Mouse (Mus musculus) limb, embryonic 14.5 days (tissue): ENCODE data around the gene Rab37. TPM values are rescaled to one million over a fixed set of nuclear protein-coding genes. Genes with fewer than 3 reads are reported as not detected.

Source experiments
- ATAC-seq: fragments of 200-750 bp; cut with Nextera tagmentation; 2 replicates; pipeline ENCODE4 v1.8.0; 2017; ENCODE audit warnings: low read depth, moderate number of reproducible peaks, moderate TSS enrichment; ENCODE audit not compliant: low FRiP score
- DNase-seq: peaks from one replicate; pipeline ENCODE4 v3.0.0-alpha.2; 2015; ENCODE audit warnings: low spot score
- H3K27ac ChIP-seq: fragments of 300-500 bp; sonication (generic); replicated peaks from 2 replicates; pipeline ENCODE4 v1.5.1; 2014; ENCODE audit warnings: low read depth, mild to moderate bottlenecking, low read length, moderate library complexity, mixed read lengths
- H3K27me3 ChIP-seq: fragments of 300-500 bp; sonication (generic); 2 replicates; pipeline ENCODE4 v1.6.1; 2014; ENCODE audit warnings: low read length, mixed read lengths; ENCODE audit not compliant: control insufficient read depth, insufficient read depth
- H3K36me3 ChIP-seq: fragments of 300-500 bp; sonication (generic); 2 replicates; pipeline ENCODE4 v1.6.1; 2014; ENCODE audit warnings: mild to moderate bottlenecking, low read length, moderate library complexity, mixed read lengths; ENCODE audit not compliant: control insufficient read depth, insufficient read depth
- H3K4me1 ChIP-seq: fragments of 300-500 bp; sonication (generic); 2 replicates; pipeline ENCODE4 v1.6.1; 2014; ENCODE audit warnings: antibody characterized with exemption, low read length, mixed read lengths; ENCODE audit not compliant: control insufficient read depth, insufficient read depth
- H3K4me2 ChIP-seq: fragments of 300-500 bp; sonication (generic); replicated peaks from 2 replicates; pipeline ENCODE4 v1.6.1; 2014; ENCODE audit warnings: low read depth, mild to moderate bottlenecking, low read length, moderate library complexity; ENCODE audit not compliant: severe bottlenecking
- H3K4me3 ChIP-seq: fragments of 300-500 bp; sonication (generic); replicated peaks from 2 replicates; pipeline ENCODE4 v1.5.1; 2014; ENCODE audit warnings: low read length
- H3K9ac ChIP-seq: fragments of 300-500 bp; sonication (generic); 2 replicates; pipeline ENCODE4 v1.6.1; 2014; ENCODE audit warnings: mild to moderate bottlenecking, low read depth, low read length, moderate library complexity; ENCODE audit not compliant: severe bottlenecking
- H3K9me3 ChIP-seq: fragments of 300-500 bp; sonication (generic); 2 replicates; pipeline ENCODE4 v1.6.1; 2016; ENCODE audit warnings: low read length; ENCODE audit not compliant: control insufficient read depth
- POLR2A ChIP-seq: fragments of 200-500 bp; IDR thresholded peaks from 2 replicates; pipeline ENCODE4 v1.8.0; 2012; ENCODE audit warnings: inconsistent platforms, mild to moderate bottlenecking, moderate library complexity, borderline replicate concordance; ENCODE audit not compliant: insufficient read depth, insufficient read length; ENCODE audit errors: extremely low read depth
- WGBS: fragments of 180-500 bp; shearing (Covaris S2); extraction: QIAGEN DNeasy Blood & Tissue Kit; methylation state at CpG from one replicate; pipeline ENCODE4 v1.1.7; 2014; 5-methylcytosine and 5-hydroxymethylcytosine counted together
- polyA plus RNA-seq, 2 experiments: library from polyadenylated mRNA; depleted of rRNA in 1 of 2; stranded (reverse) in 1 of 2; unstranded in 1 of 2; fragments of >200 nt; fragmentation: Nextera tagmentation in 1 of 2; extraction: Ambion mirVana in 1 of 2; gene quantifications; 2 replicates each; pipeline versions ENCODE4 v1.2.1 to v1.2.3; 2012 to 2014

Gene Rab37
- polyA plus RNA-seq, 2 experiments: 1.5 TPM

- Histone ChIP-seq H3K27me3 (no peaks in the 10 kb centered on the region), H3K9me3 (no peaks in the 10 kb centered on the region), H3K4me2 (no peak overlapping the region), H3K36me3 (no peaks in the 10 kb centered on the region), H3K4me3 (no peak overlapping the region), H3K9ac (no peak overlapping the region), H3K27ac (no peak overlapping the region), H3K4me1 (peaks cover 17% of the 10 kb centered on the region; the same call in 1 of the 2 replicates)
- TF ChIP-seq POLR2A: no peak
- 61% methylated on average over 25 of the region's 25 CpGs for WGBS
- ATAC-seq: 0 out of 2 replicates have a peak, but pooled peaks have one; percentile 34
- DNase-seq: peak; percentile 30
Measured at GRCm38 (mm10) chr11:115103470-115104413, 12.5 kb downstream of the Rab37 start.

- WGBS: 58% methylated on average over 8 of the region's 8 CpGs
- no peak overlapping the region for H3K27ac ChIP-seq
Measured at GRCm38 (mm10) chr11:115104769-115105563, 13.7 kb downstream of the Rab37 start.

GRCm38 (mm10) chr11:115106638-115107037, 15.4 kb downstream of the Rab37 start:
- no peak for DNase-seq
- no peak for TF ChIP-seq POLR2A
- H3K27me3 ChIP-seq: no peaks in the 10 kb centered on the region
- no peak overlapping the region for H3K27ac ChIP-seq
- no peak overlapping the region for H3K9ac ChIP-seq
- no peak overlapping the region for H3K4me3 ChIP-seq
- H3K36me3 ChIP-seq: no peaks in the 10 kb centered on the region
- H3K9me3 ChIP-seq: no peaks in the 10 kb centered on the region
- peaks cover 6% of the 10 kb centered on the region; the same call in 1 of the 2 replicates for H3K4me1 ChIP-seq
- ATAC-seq: no peak
- whole genome bisulfite sequencing: 55% methylated on average over 2 of the region's 2 CpGs
- no peak overlapping the region for H3K4me2 ChIP-seq

More at GRCm38 (mm10) chr11:115104769-115105563, 13.7 kb downstream of the Rab37 start:
- H3K9ac ChIP-seq: no peak overlapping the region
- H3K4me1 ChIP-seq: peaks cover 12% of the 10 kb centered on the region; the same call in 1 of the 2 replicates
- no peak for ATAC-seq
- no peaks in the 10 kb centered on the region for H3K27me3 ChIP-seq
- H3K9me3 ChIP-seq: no peaks in the 10 kb centered on the region
- no peak for TF ChIP-seq POLR2A
- no peaks in the 10 kb centered on the region for H3K36me3 ChIP-seq
- no peak overlapping the region for H3K4me3 ChIP-seq
- no peak for DNase-seq
- H3K4me2 ChIP-seq: no peak overlapping the region

GRCm38 (mm10) chr11:115107403-115107916, 16.2 kb downstream of the Rab37 start:
- WGBS: 26% methylated on average over 4 of the region's 4 CpGs

GRCm38 (mm10) chr11:115108176-115108575, 16.9 kb downstream of the Rab37 start:
- H3K4me3 ChIP-seq: no peak overlapping the region
- no peak overlapping the region for H3K27ac ChIP-seq
- ATAC-seq: no peak
- TF ChIP-seq POLR2A: no peak
- H3K9me3 ChIP-seq: no peaks in the 10 kb centered on the region
- 86% methylated on average over 8 of the region's 8 CpGs for WGBS
- H3K4me1 ChIP-seq: peaks cover 6% of the 10 kb centered on the region; the same call in 1 of the 2 replicates
- H3K4me2 ChIP-seq: no peak overlapping the region
- H3K27me3 ChIP-seq: no peaks in the 10 kb centered on the region
- H3K9ac ChIP-seq: no peak overlapping the region
- no peaks in the 10 kb centered on the region for H3K36me3 ChIP-seq
- no peak for DNase-seq

More at GRCm38 (mm10) chr11:115107403-115107916, 16.2 kb downstream of the Rab37 start:
- DNase-seq (peak; percentile 22), ATAC-seq (no peak)
- Histone ChIP-seq H3K4me2 (no peak overlapping the region), H3K9ac (no peak overlapping the region), H3K27me3 (no peaks in the 10 kb centered on the region), H3K4me1 (peaks cover 6% of the 10 kb centered on the region; the same call in 1 of the 2 replicates), H3K4me3 (no peak overlapping the region), H3K36me3 (no peaks in the 10 kb centered on the region), H3K27ac (no peak overlapping the region), H3K9me3 (no peaks in the 10 kb centered on the region)
- no peak for TF ChIP-seq POLR2A
